Mouse (Mus musculus) limb, embryonic 14.5 days (tissue): ENCODE results near the gene Akap2. TPM values are rescaled to one million over a fixed set of nuclear protein-coding genes. Genes with fewer than 3 reads are reported as not detected.

ENCODE experiments used
- ATAC-seq: fragments of 200-750 bp; cut with Nextera tagmentation; 2 replicates; pipeline ENCODE4 v1.8.0; 2017; ENCODE audit warnings: low read depth, moderate number of reproducible peaks, moderate TSS enrichment; ENCODE audit not compliant: low FRiP score
- DNase-seq: peaks from one replicate; pipeline ENCODE4 v3.0.0-alpha.2; 2015; ENCODE audit warnings: low spot score
- H3K27ac ChIP-seq: fragments of 300-500 bp; sonication (generic); replicated peaks from 2 replicates; pipeline ENCODE4 v1.5.1; 2014; ENCODE audit warnings: low read depth, mild to moderate bottlenecking, low read length, moderate library complexity, mixed read lengths
- H3K27me3 ChIP-seq: fragments of 300-500 bp; sonication (generic); 2 replicates; pipeline ENCODE4 v1.6.1; 2014; ENCODE audit warnings: low read length, mixed read lengths; ENCODE audit not compliant: control insufficient read depth, insufficient read depth
- H3K36me3 ChIP-seq: fragments of 300-500 bp; sonication (generic); 2 replicates; pipeline ENCODE4 v1.6.1; 2014; ENCODE audit warnings: mild to moderate bottlenecking, low read length, moderate library complexity, mixed read lengths; ENCODE audit not compliant: control insufficient read depth, insufficient read depth
- H3K4me1 ChIP-seq: fragments of 300-500 bp; sonication (generic); 2 replicates; pipeline ENCODE4 v1.6.1; 2014; ENCODE audit warnings: antibody characterized with exemption, low read length, mixed read lengths; ENCODE audit not compliant: control insufficient read depth, insufficient read depth
- H3K4me2 ChIP-seq: fragments of 300-500 bp; sonication (generic); replicated peaks from 2 replicates; pipeline ENCODE4 v1.6.1; 2014; ENCODE audit warnings: low read depth, mild to moderate bottlenecking, low read length, moderate library complexity; ENCODE audit not compliant: severe bottlenecking
- H3K4me3 ChIP-seq: fragments of 300-500 bp; sonication (generic); replicated peaks from 2 replicates; pipeline ENCODE4 v1.5.1; 2014; ENCODE audit warnings: low read length
- H3K9ac ChIP-seq: fragments of 300-500 bp; sonication (generic); 2 replicates; pipeline ENCODE4 v1.6.1; 2014; ENCODE audit warnings: mild to moderate bottlenecking, low read depth, low read length, moderate library complexity; ENCODE audit not compliant: severe bottlenecking
- H3K9me3 ChIP-seq: fragments of 300-500 bp; sonication (generic); 2 replicates; pipeline ENCODE4 v1.6.1; 2016; ENCODE audit warnings: low read length; ENCODE audit not compliant: control insufficient read depth
- POLR2A ChIP-seq: fragments of 200-500 bp; IDR thresholded peaks from 2 replicates; pipeline ENCODE4 v1.8.0; 2012; ENCODE audit warnings: inconsistent platforms, mild to moderate bottlenecking, moderate library complexity, borderline replicate concordance; ENCODE audit not compliant: insufficient read depth, insufficient read length; ENCODE audit errors: extremely low read depth
- WGBS: fragments of 180-500 bp; shearing (Covaris S2); extraction: QIAGEN DNeasy Blood & Tissue Kit; methylation state at CpG from one replicate; pipeline ENCODE4 v1.1.7; 2014; 5-methylcytosine and 5-hydroxymethylcytosine counted together
- polyA plus RNA-seq, 2 experiments: library from polyadenylated mRNA; depleted of rRNA in 1 of 2; stranded (reverse) in 1 of 2; unstranded in 1 of 2; fragments of >200 nt; fragmentation: Nextera tagmentation in 1 of 2; extraction: Ambion mirVana in 1 of 2; gene quantifications; 2 replicates each; pipeline versions ENCODE4 v1.2.1 to v1.2.3; 2012 to 2014

The Akap2 gene
- polyA plus RNA-seq, 2 experiments = 23.6 to 27.6 TPM

DNA sequence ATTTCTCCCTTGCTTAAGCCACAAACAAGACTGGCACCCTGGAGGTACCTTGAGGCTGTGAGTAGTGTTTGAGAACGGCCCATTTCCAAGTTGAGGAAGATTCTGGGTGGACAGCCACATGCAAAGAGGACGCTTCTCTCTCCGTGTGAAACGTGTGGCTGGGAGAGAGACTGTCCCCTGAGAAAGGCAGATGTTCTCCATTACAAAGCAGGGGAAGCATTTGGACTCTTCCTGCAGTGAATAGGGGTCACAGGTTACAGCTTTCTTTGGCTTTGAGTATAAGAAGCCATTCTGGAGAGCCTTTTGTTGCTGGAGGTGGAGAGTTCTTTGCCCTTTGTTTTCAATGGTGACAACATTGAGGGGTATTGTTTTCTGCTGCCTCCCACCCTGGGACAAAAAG, 48.3 kb downstream of the Akap2 start:
- no peak for ATAC-seq
- Histone ChIP-seq H3K27me3 (no peaks in the 10 kb centered on the region), H3K9ac (no peak overlapping the region), H3K4me3 (no peak overlapping the region), H3K27ac (no peak overlapping the region), H3K9me3 (no peaks in the 10 kb centered on the region), H3K4me1 (peaks cover 19% of the 10 kb centered on the region), H3K36me3 (peaks cover 2% of the 10 kb centered on the region; the same call in 1 of the 2 replicates), H3K4me2 (no peak overlapping the region)
- WGBS = 54% methylated on average over 4 of the region's 4 CpGs
- no peak for DNase-seq
- TF ChIP-seq POLR2A = no peak

DNA sequence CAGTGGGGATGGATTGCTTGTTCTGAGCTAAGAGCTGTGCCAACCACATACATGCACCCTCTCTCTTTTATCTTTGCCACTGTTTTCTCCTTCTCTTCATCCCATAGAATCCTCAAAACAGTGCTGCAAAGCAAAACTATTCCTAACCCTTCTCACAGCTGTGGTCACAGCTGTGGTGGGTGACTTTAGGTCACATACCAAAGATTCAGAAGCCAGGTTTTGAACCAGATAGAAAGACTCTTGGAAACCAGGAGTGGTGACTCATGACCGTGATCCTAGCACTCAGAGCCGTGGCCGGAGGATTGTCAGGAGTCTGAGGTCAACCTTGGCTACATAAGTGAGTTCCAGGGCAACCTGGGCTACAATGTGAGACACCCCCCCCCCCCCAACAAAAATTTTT, 51.5 kb downstream of the Akap2 start:
- no peaks in the 10 kb centered on the region for H3K36me3 ChIP-seq
- H3K4me2 ChIP-seq = no peak overlapping the region
- H3K27ac ChIP-seq = no peak overlapping the region
- no peak overlapping the region for H3K9ac ChIP-seq
- H3K4me1 ChIP-seq = peaks cover 20% of the 10 kb centered on the region
- no peak for TF ChIP-seq POLR2A
- DNase-seq (no peak), ATAC-seq (no peak)
- WGBS = 76% methylated on average over 3 of the region's 3 CpGs
- H3K9me3 ChIP-seq = no peaks in the 10 kb centered on the region
- H3K4me3 ChIP-seq = no peak overlapping the region
- H3K27me3 ChIP-seq = no peaks in the 10 kb centered on the region

DNA sequence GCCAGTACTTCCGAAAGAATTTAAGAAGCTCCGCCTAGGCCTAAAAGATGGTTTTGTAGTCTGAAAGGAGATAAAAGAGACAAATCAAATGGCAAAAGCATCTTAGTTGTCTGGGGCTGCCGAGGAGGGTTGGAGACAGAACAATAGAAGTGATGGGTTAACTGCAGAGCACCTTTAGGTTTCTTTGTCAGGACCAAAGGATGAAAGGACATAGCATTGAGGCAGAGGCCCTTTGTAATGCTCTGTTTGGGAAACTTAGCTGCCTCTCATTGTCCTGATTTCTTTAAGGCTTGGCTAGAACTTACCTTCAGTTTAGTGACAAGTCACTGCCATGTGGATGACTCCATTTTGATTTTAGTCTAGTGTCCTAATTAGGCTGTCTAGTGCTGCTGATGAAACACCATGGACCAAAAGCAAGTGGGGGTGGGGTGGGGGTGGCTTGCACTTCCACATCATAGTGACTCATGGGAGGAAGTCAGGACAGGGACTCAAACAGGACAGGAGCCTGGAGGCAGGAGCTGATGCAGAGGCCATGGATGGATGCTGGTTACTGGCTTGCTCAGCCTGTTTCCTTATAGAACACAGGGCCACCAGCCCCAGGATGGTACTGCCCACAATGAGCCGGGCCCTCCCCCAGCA, 52.8 kb downstream of the Akap2 start:
- WGBS = 85% methylated on average over 4 of the region's 4 CpGs
- no peaks in the 10 kb centered on the region for H3K27me3 ChIP-seq
- no peaks in the 10 kb centered on the region for H3K9me3 ChIP-seq
- no peak overlapping the region for H3K4me3 ChIP-seq
- no peak overlapping the region for H3K4me2 ChIP-seq
- H3K27ac ChIP-seq = no peak overlapping the region
- no peaks in the 10 kb centered on the region for H3K36me3 ChIP-seq
- ATAC-seq (no peak), DNase-seq (no peak)
- H3K9ac ChIP-seq = no peak overlapping the region
- no peak for TF ChIP-seq POLR2A
- peaks cover 7% of the 10 kb centered on the region; the same call in 1 of the 2 replicates for H3K4me1 ChIP-seq

DNA sequence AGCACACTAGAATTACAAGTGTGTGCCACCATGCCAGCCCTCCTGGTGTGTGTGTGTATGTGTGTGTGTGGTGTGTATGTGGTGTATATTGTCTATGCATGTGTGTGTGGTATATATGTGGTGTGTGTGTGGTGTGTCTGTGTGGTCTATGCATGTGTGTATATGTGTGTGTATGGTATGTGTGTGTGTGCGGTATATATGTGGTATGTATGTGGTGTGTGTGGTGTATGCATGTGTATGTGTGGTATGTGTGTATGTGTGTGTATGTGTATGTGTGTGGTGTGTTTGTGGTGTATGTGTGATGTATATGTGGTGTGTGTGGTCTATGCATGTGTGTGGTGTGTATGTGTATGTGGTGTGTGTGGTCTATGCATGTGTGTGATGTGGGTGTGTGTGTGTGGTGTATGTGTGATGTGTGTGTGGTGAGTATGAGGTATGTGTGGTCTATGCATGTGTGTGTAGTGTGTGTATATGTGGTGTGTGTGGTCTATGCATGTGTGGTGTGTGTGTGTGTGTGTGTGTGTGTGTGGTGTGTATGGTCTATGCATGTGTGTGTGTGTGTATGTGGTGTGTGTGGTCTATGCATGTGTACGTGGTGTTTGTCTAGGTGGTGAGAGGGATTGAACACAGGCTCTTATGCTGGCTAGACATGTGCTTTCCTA, 54.2 kb downstream of the Akap2 start:
- DNase-seq = no peak
- Histone ChIP-seq H3K9ac (no peak overlapping the region), H3K27ac (no peak overlapping the region), H3K4me2 (no peak overlapping the region), H3K4me3 (no peak overlapping the region), H3K4me1 (peaks cover 6% of the 10 kb centered on the region; the same call in 1 of the 2 replicates), H3K27me3 (no peaks in the 10 kb centered on the region), H3K36me3 (no peaks in the 10 kb centered on the region), H3K9me3 (no peaks in the 10 kb centered on the region)
- ATAC-seq = no peak; the same call in 1 of the 2 replicates
- TF ChIP-seq POLR2A = no peak
- 89% methylated on average over 2 of the region's 2 CpGs for WGBS

DNA sequence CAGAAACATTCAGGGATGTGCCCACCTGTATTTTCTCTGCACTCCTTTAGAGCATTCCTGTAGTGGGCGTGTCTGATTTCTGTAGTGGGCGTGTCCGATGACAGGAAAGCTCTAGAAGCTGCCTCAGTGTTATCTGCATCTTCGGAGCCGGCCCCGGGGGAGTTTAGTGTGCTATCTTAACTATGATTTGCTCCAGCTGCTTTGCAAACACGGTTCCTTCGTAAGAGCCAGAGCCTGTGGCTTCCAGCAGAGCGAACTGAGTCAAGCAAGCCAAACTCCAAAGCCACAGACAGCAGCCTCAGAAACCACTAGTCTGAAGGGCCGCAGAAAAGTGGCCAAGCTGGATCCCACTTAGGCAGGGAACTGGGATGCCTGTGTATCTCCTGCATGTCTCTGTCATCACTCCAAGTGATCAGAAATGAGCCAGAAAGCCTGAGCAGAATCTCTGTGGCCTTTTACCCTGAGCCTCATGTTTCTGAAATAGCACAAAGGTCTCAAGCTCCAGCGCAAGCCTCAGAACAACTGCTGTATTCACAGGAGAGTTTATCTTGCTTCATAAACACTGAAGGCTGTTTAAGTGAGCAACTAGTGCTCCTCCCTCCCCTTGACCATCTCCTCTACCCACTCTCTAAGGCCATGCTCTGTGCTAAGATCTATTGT, 55.5 kb downstream of the Akap2 start:
- H3K9me3 ChIP-seq = no peaks in the 10 kb centered on the region
- no peaks in the 10 kb centered on the region for H3K36me3 ChIP-seq
- 58% methylated on average over 11 of the region's 11 CpGs for WGBS
- DNase-seq (no peak), ATAC-seq (no peak)
- H3K4me2 ChIP-seq = no peak overlapping the region
- H3K4me1 ChIP-seq = peaks cover 6% of the 10 kb centered on the region; the same call in 1 of the 2 replicates
- H3K9ac ChIP-seq = no peak overlapping the region
- H3K4me3 ChIP-seq = no peak overlapping the region
- no peak overlapping the region for H3K27ac ChIP-seq
- H3K27me3 ChIP-seq = no peaks in the 10 kb centered on the region
- TF ChIP-seq POLR2A = no peak
